Mouse (Mus musculus) thymus, adult 2 months (tissue): Measurements from ENCODE around the gene Smco4.

Experiments used
- CTCF ChIP-seq: fragments of 200-500 bp; IDR thresholded peaks from 2 replicates; pipeline ENCODE4 v1.5.1; 2012; ENCODE audit warnings: mild to moderate bottlenecking, control low read depth, low read length, moderate library complexity, borderline replicate concordance; ENCODE audit not compliant: control insufficient read depth, poor library complexity, insufficient read depth; ENCODE audit errors: extremely low read depth
- POLR2A ChIP-seq: fragments of 200-500 bp; IDR thresholded peaks from 2 replicates; pipeline ENCODE4 v1.6.1; 2012; ENCODE audit warnings: mild to moderate bottlenecking, low read length, control low read depth, moderate library complexity; ENCODE audit not compliant: control insufficient read depth, poor library complexity, insufficient read depth; ENCODE audit errors: extremely low read depth

DNA sequence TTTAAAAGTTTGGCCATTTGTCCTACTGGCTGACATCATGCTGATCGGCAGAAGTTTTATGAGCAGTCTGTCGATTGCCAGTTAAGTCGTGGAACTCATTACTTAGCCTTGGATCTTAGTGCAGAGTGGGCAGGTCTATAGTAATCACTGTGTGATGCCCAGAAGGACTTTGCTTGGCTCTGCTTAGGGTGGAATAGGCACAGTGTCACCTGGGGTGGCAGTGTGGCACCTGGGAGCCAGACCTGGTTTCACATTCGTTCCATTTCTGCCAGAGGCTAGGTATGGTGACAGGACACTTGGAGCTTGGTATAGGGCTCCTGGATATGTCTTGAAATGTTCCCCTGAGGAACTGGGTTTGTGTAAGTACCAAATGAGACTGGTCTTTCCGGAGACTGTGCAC lies 6.8 kb downstream of the Smco4 start:
- TF ChIP-seq CTCF: no peak
- TF ChIP-seq POLR2A: no peak
